7 mouse cellular contexts compared by ENCODE assay signal in genomic region chr1:170900799-170901467, GRCm38 (mm10). TPM values are rescaled to one million over a fixed set of nuclear protein-coding genes. Genes with fewer than 3 reads are reported as not detected.
DNase-seq lines count a peak whose midpoint lies in the region; ATAC-seq and TF ChIP-seq lines count a peak whose summit lies in the region.

No protein-coding gene starts in this region.

- peak overlapping the region; percentile 1 for H3K4me3 ChIP-seq in cerebellum, adult 2 months (replicated peaks; ENCODE audit: insufficient read depth, low read depth, low read length)
- H3K4me3 ChIP-seq in heart, embryonic 13.5 days = 0 out of 2 replicates have a peak overlapping the region, but pooled peaks have one; percentile 17
- no peak overlapping the region for H3K4me3 ChIP-seq in lung, postnatal 0 days (ENCODE audit: low read depth, low read length)

- no peak for TF ChIP-seq EP300 in lung, postnatal 0 days (IDR thresholded peaks at IDR 0.05)

- no peaks in the 10 kb centered on the region for H3K27me3 ChIP-seq in cerebellum, adult 2 months (ENCODE audit: control insufficient read depth, insufficient read depth, low read length)
- H3K27me3 ChIP-seq in heart, embryonic 13.5 days (replicated peaks) = peaks cover 67% of the 10 kb centered on the region
- no peaks in the 10 kb centered on the region for H3K27me3 ChIP-seq in lung, postnatal 0 days (replicated peaks; ENCODE audit: insufficient read depth, low read length)

- H3K27ac ChIP-seq in cerebellum, adult 2 months (ENCODE audit: insufficient read depth, low read length) = no peak overlapping the region
- no peak overlapping the region for H3K27ac ChIP-seq in heart, embryonic 13.5 days (replicated peaks)
- H3K27ac ChIP-seq in lung, postnatal 0 days (ENCODE audit: low read length) = no peak overlapping the region

- H3K9ac ChIP-seq in heart, embryonic 13.5 days = 0 out of 2 replicates have a peak overlapping the region, but pooled peaks have one; percentile 44
- no peak overlapping the region for H3K9ac ChIP-seq in lung, postnatal 0 days (replicated peaks; ENCODE audit: low read depth)

- WGBS in cerebellum, adult 2 months = 31% methylated on average over 10 of the region's 10 CpGs
- 26% methylated on average over 10 of the region's 10 CpGs for WGBS in heart, embryonic 13.5 days
- 31% methylated on average over 10 of the region's 10 CpGs for WGBS in lung, postnatal 0 days

- TF ChIP-seq CTCF in cerebellum, adult 2 months (IDR thresholded peaks at IDR 0.05; ENCODE audit: borderline replicate concordance, insufficient read depth, low read depth, low read length) = peak; percentile 37; the same call in 1 of the 2 replicates
- TF ChIP-seq CTCF in lung, postnatal 0 days (IDR thresholded peaks at IDR 0.05) = peak; percentile 65

- H3K4me2 ChIP-seq in heart, embryonic 13.5 days = peak overlapping the region; percentile 56
- no peak overlapping the region for H3K4me2 ChIP-seq in lung, postnatal 0 days (replicated peaks; ENCODE audit: low read depth, low read length)

- H3K9me3 ChIP-seq in heart, embryonic 13.5 days = no peaks in the 10 kb centered on the region
- no peaks in the 10 kb centered on the region for H3K9me3 ChIP-seq in lung, postnatal 0 days (ENCODE audit: low read length)

- ATAC-seq in heart, embryonic 13.5 days (ENCODE audit: extremely low read depth, insufficient number of reproducible peaks, low FRiP score, low TSS enrichment) = no peak
- ATAC-seq in lung, postnatal 0 days = no peak

- DNase-seq in 3T3-L1 (ENCODE audit: low read depth, low spot score) = peak; percentile 93
- peak; percentile 81 to 82 for DNase-seq in B cell, adult 2 months
- DNase-seq in cerebellum, adult 2 months = peak in 1 of 2 experiments; percentile 36
- peak; percentile 72 for DNase-seq in kidney, postnatal 10 days
- DNase-seq in lung, postnatal 0 days (ENCODE audit: low spot score) = peak; percentile 81
- peak; percentile 72 for DNase-seq in retina, postnatal 1 day

- no peaks in the 10 kb centered on the region for H3K36me3 ChIP-seq in heart, embryonic 13.5 days
- H3K36me3 ChIP-seq in lung, postnatal 0 days (ENCODE audit: insufficient read depth, low read length) = no peaks in the 10 kb centered on the region

- H3K4me1 ChIP-seq in cerebellum, adult 2 months (ENCODE audit: control insufficient read depth, insufficient read depth, low read length) = no peaks in the 10 kb centered on the region
- peaks cover 3% of the 10 kb centered on the region for H3K4me1 ChIP-seq in heart, embryonic 13.5 days
- no peaks in the 10 kb centered on the region for H3K4me1 ChIP-seq in lung, postnatal 0 days (ENCODE audit: insufficient read depth, low read depth, low read length)

- TF ChIP-seq POLR2A in cerebellum, adult 2 months (IDR thresholded peaks at IDR 0.05; ENCODE audit: borderline replicate concordance, insufficient read depth, low read length) = no peak

RNA-seq across cellular contexts. Expression of gene Fcrlb, which starts 11.8 kb away (rescaled TPM):
- 1.6 and 1.9 TPM in 2 replicates for polyA plus RNA-seq in cerebellum, adult 2 months (2012; rRNA removed)
- 0.11 TPM in 1 of 2 replicates, not detected in the other for polyA plus RNA-seq in heart, embryonic 13.5 days (2015; fragmentation: Nextera tagmentation; extraction: Ambion mirVana)
- polyA plus RNA-seq in lung, postnatal 0 days (2015; fragmentation: Nextera tagmentation; extraction: Ambion mirVana) = 0.26 TPM in 1 of 2 replicates, not detected in the other

RNA-seq across cellular contexts. Expression of gene Dusp12, which starts 15.6 kb away (rescaled TPM):
- polyA plus RNA-seq in cerebellum, adult 2 months (2012; rRNA removed) = 32.4 and 33.4 TPM in 2 replicates
- 24.9 and 30.1 TPM in 2 replicates for polyA plus RNA-seq in heart, embryonic 13.5 days (2015; fragmentation: Nextera tagmentation; extraction: Ambion mirVana)
- polyA plus RNA-seq in lung, postnatal 0 days (2015; fragmentation: Nextera tagmentation; extraction: Ambion mirVana) = 22.5 and 23.2 TPM in 2 replicates

RNA-seq across cellular contexts. Expression of gene Gm26620, which starts 16.1 kb away (rescaled TPM):
- 0.93 and 1.2 TPM in 2 replicates for polyA plus RNA-seq in cerebellum, adult 2 months (2012; rRNA removed)
- polyA plus RNA-seq in heart, embryonic 13.5 days (2015; fragmentation: Nextera tagmentation; extraction: Ambion mirVana) = 0.48 and 0.76 TPM in 2 replicates
- polyA plus RNA-seq in lung, postnatal 0 days (2015; fragmentation: Nextera tagmentation; extraction: Ambion mirVana) = 0.46 and 0.79 TPM in 2 replicates

RNA-seq across cellular contexts. Expression of gene Fcrla, which starts 26.4 kb away (rescaled TPM):
- polyA plus RNA-seq in cerebellum, adult 2 months (2012; rRNA removed) = 0.19 and 0.23 TPM in 2 replicates
- polyA plus RNA-seq in heart, embryonic 13.5 days (2015; fragmentation: Nextera tagmentation; extraction: Ambion mirVana) = 0.14 and 0.20 TPM in 2 replicates
- 0.67 and 0.76 TPM in 2 replicates for polyA plus RNA-seq in lung, postnatal 0 days (2015; fragmentation: Nextera tagmentation; extraction: Ambion mirVana)

RNA-seq across cellular contexts. Expression of gene Atf6, which starts 33.4 kb away (rescaled TPM):
- 19.1 and 20.6 TPM in 2 replicates for polyA plus RNA-seq in cerebellum, adult 2 months (2012; rRNA removed)
- polyA plus RNA-seq in heart, embryonic 13.5 days (2015; fragmentation: Nextera tagmentation; extraction: Ambion mirVana) = 10.1 TPM in 2 replicates
- polyA plus RNA-seq in lung, postnatal 0 days (2015; fragmentation: Nextera tagmentation; extraction: Ambion mirVana) = 10.8 and 11.0 TPM in 2 replicates
